Comparison of ENCODE assay signal across 8 mouse cellular contexts in the genomic region with DNA sequence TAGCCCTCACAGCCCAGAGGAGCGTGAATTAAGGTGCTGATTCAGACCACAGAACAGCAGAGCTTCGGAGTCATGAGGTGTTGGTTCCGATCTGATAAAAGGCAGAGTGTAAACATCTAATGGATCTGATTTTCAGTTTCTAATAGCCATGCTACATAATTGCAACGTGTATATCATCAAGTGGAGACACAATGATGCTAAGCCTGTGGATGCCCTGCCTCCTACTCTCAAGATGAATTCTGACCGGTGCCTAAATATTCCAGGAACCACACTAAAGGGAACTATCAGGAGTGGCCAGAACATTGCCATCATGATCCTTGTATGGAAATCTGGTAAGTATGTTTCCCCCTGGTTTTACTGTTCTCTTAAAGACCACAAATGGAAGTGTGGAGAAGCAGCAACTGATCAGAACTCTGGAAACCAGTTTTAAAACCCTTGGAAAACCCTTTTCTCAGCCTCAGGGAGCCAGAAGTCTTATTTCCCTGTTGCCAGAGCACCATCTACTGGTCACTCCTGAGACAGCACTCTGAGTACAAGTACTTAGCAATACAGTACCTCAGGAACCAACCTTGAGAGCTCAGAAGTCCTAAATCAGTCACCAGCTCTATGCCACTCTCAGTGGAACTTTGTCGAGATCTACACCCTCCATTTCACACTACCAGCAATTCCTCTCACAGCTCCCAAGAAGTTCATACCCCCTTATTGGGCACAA.
DNase-seq lines count a peak whose midpoint lies in the region; ATAC-seq and TF ChIP-seq lines count a peak whose summit lies in the region.

No protein-coding gene starts in this region.

- ATAC-seq in midbrain, embryonic 11.5 days (ENCODE audit: low FRiP score), result no peak
- no peak for ATAC-seq in midbrain, embryonic 15.5 days (replicated peaks)
- no peak for ATAC-seq in embryonic facial prominence, embryonic 11.5 days (replicated peaks; ENCODE audit: insufficient number of reproducible peaks, low FRiP score, low TSS enrichment, low read depth)
- ATAC-seq in neural tube, embryonic 11.5 days (ENCODE audit: insufficient read depth, low FRiP score, low TSS enrichment), result no peak

- H3K9ac ChIP-seq in midbrain, embryonic 11.5 days (ENCODE audit: low read length), result no peak overlapping the region
- no peak overlapping the region for H3K9ac ChIP-seq in midbrain, embryonic 15.5 days
- no peak overlapping the region for H3K9ac ChIP-seq in embryonic facial prominence, embryonic 11.5 days (replicated peaks; ENCODE audit: low read length)
- H3K9ac ChIP-seq in neural tube, embryonic 11.5 days (ENCODE audit: low read length), result no peak overlapping the region

- no peaks in the 10 kb centered on the region for H3K9me3 ChIP-seq in midbrain, embryonic 11.5 days (ENCODE audit: control insufficient read depth, low read length)
- no peaks in the 10 kb centered on the region for H3K9me3 ChIP-seq in midbrain, embryonic 15.5 days
- H3K9me3 ChIP-seq in embryonic facial prominence, embryonic 11.5 days (replicated peaks; ENCODE audit: control insufficient read depth, low read length), result no peaks in the 10 kb centered on the region
- H3K9me3 ChIP-seq in neural tube, embryonic 11.5 days (ENCODE audit: control insufficient read depth, low read length), result no peaks in the 10 kb centered on the region

- peak; percentile 98 for DNase-seq in midbrain, embryonic 11.5 days (ENCODE audit: low spot score, missing footprints)
- peak; percentile 92 for DNase-seq in embryonic facial prominence, embryonic 11.5 days (ENCODE audit: low spot score)
- peak; percentile 72 to 87 for DNase-seq in heart, postnatal 10 days
- DNase-seq in left cerebral cortex, adult 18-20 months (ENCODE audit: low spot score in 2 of 2), result peak; percentile 86 to 94
- DNase-seq in neural tube, embryonic 11.5 days (ENCODE audit: low spot score), result peak; percentile 71
- DNase-seq in thymus, postnatal 14 days, result peak; percentile 56

- peaks cover 13% of the 10 kb centered on the region for H3K4me1 ChIP-seq in midbrain, embryonic 11.5 days (ENCODE audit: control insufficient read depth, insufficient read depth, low read length)
- peaks cover 19% of the 10 kb centered on the region for H3K4me1 ChIP-seq in midbrain, embryonic 15.5 days
- 0 out of 2 replicates have a peak, but pooled peaks cover 1% of the 10 kb centered on the region for H3K4me1 ChIP-seq in bone marrow, adult 2 months (ENCODE audit: control insufficient read depth, insufficient read depth, low read length)
- H3K4me1 ChIP-seq in embryonic facial prominence, embryonic 11.5 days (ENCODE audit: control insufficient read depth, insufficient read depth, low read length), result no peaks in the 10 kb centered on the region
- H3K4me1 ChIP-seq in neural tube, embryonic 11.5 days (ENCODE audit: control insufficient read depth, insufficient read depth, low read length), result 0 out of 2 replicates have a peak, but pooled peaks cover 4% of the 10 kb centered on the region

- intact Hi-C loops in heart, postnatal 10 days (cut with DNase I), result loop anchor here (1.0 to 10.0 kb wide), 4 partner anchors 448 to 835 kb away; a partner anchor contains a TSS

- no peaks in the 10 kb centered on the region for H3K36me3 ChIP-seq in midbrain, embryonic 11.5 days (ENCODE audit: control insufficient read depth, insufficient read depth, low read length)
- H3K36me3 ChIP-seq in midbrain, embryonic 15.5 days (replicated peaks), result no peaks in the 10 kb centered on the region
- H3K36me3 ChIP-seq in embryonic facial prominence, embryonic 11.5 days (replicated peaks; ENCODE audit: control insufficient read depth, insufficient read depth, low read depth, low read length), result no peaks in the 10 kb centered on the region
- no peaks in the 10 kb centered on the region for H3K36me3 ChIP-seq in neural tube, embryonic 11.5 days (ENCODE audit: control insufficient read depth, insufficient read depth, low read length)

- no peak overlapping the region for H3K4me2 ChIP-seq in midbrain, embryonic 11.5 days
- no peak overlapping the region for H3K4me2 ChIP-seq in midbrain, embryonic 15.5 days
- H3K4me2 ChIP-seq in embryonic facial prominence, embryonic 11.5 days (ENCODE audit: low read depth, low read length), result no peak overlapping the region
- H3K4me2 ChIP-seq in neural tube, embryonic 11.5 days (ENCODE audit: low read depth), result no peak overlapping the region

- TF ChIP-seq POLR2A in bone marrow, adult 2 months (IDR thresholded peaks at IDR 0.05; ENCODE audit: borderline replicate concordance, control insufficient read depth, low read depth, low read length), result no peak

- peak; percentile 19; the same call in 1 of the 2 replicates for TF ChIP-seq CTCF in bone marrow, adult 2 months (IDR thresholded peaks at IDR 0.05; ENCODE audit: control insufficient read depth, insufficient read depth, low read length)

- no peak overlapping the region for H3K4me3 ChIP-seq in midbrain, embryonic 11.5 days (ENCODE audit: low read depth, low read length)
- no peak overlapping the region for H3K4me3 ChIP-seq in midbrain, embryonic 15.5 days
- no peak overlapping the region for H3K4me3 ChIP-seq in bone marrow, adult 2 months (replicated peaks; ENCODE audit: control insufficient read depth, low read depth, low read length)
- no peak overlapping the region for H3K4me3 ChIP-seq in embryonic facial prominence, embryonic 11.5 days (ENCODE audit: low read depth, low read length)
- no peak overlapping the region for H3K4me3 ChIP-seq in neural tube, embryonic 11.5 days (ENCODE audit: low read depth, low read length)

- peaks cover 30% of the 10 kb centered on the region for H3K27me3 ChIP-seq in midbrain, embryonic 11.5 days (ENCODE audit: control insufficient read depth, insufficient read depth, low read length)
- H3K27me3 ChIP-seq in midbrain, embryonic 15.5 days (replicated peaks), result peaks cover 15% of the 10 kb centered on the region
- H3K27me3 ChIP-seq in embryonic facial prominence, embryonic 11.5 days (ENCODE audit: control insufficient read depth, insufficient read depth, low read length), result peaks cover 31% of the 10 kb centered on the region
- peaks cover 37% of the 10 kb centered on the region for H3K27me3 ChIP-seq in neural tube, embryonic 11.5 days (ENCODE audit: control insufficient read depth, insufficient read depth, low read length)

- no peak overlapping the region for H3K27ac ChIP-seq in midbrain, embryonic 11.5 days (ENCODE audit: low read depth, low read length)
- no peak overlapping the region for H3K27ac ChIP-seq in midbrain, embryonic 15.5 days
- H3K27ac ChIP-seq in bone marrow, adult 2 months (ENCODE audit: control insufficient read depth, insufficient read depth, low read depth, low read length, poor library complexity), result no peak overlapping the region
- no peak overlapping the region for H3K27ac ChIP-seq in embryonic facial prominence, embryonic 11.5 days (replicated peaks; ENCODE audit: low read depth, low read length)
- no peak overlapping the region for H3K27ac ChIP-seq in neural tube, embryonic 11.5 days (ENCODE audit: low read depth, low read length)

- WGBS in midbrain, embryonic 11.5 days, result 63% methylated on average over 6 of the region's 6 CpGs
- WGBS in midbrain, embryonic 15.5 days, result 58% methylated on average over 6 of the region's 6 CpGs
- 47% methylated on average over 6 of the region's 6 CpGs for WGBS in bone marrow, adult 2 months
- 61% methylated on average over 6 of the region's 6 CpGs for WGBS in embryonic facial prominence, embryonic 11.5 days
- 62% methylated on average over 6 of the region's 6 CpGs for WGBS in neural tube, embryonic 11.5 days
